Mouse (Mus musculus) erythroid progenitor cell, adult 5-6 weeks (primary cell): ENCODE measurements around the gene Areg. TPM values are rescaled to one million over a fixed set of nuclear protein-coding genes. Genes with fewer than 3 reads are reported as not detected.

Experiments
- ATAC-seq: replicated peaks from 2 replicates; pipeline ENCODE4 v1.8.0; 2016; ENCODE audit warnings: moderate number of reproducible peaks, mild to moderate bottlenecking, moderate TSS enrichment, inconsistent platforms; ENCODE audit not compliant: poor library complexity, low FRiP score, severe bottlenecking
- total RNA-seq, 2 experiments: library from RNA; stranded (forward) in 1 of 2; stranded (reverse) in 1 of 2; fragments of 150-400 nt in 1 of 2; fragments of 186-747, 209-891 nt in 1 of 2; gene quantifications; 2 replicates each; pipeline versions ENCODE4 v1.2.3 to v1.2.4; 2015 to 2017; ENCODE audit warnings: low replicate concordance in 2 of 2

Areg gene
- total RNA-seq, 2 experiments from 2014 or later, result not detected

DNA sequence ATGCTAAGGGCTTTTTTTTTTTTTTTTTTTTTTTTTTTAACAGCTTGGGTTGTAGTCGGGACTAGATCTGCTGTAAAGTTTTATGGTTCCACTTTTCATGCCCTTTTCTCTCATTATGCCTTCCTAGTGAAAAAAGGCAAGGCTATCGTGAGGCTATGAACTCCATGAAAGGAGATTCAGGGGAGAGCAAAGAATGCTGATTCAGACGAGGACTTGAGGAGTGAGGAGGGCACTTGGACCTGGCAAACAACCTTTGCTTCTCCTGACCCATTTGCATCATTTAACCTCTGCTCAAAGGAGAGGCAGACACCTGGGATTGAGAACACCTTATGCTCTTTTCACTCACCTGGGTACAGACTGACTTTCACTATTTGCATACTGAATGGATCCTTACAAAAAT, 17.8 kb downstream of the Areg start:
- no peak for ATAC-seq

DNA sequence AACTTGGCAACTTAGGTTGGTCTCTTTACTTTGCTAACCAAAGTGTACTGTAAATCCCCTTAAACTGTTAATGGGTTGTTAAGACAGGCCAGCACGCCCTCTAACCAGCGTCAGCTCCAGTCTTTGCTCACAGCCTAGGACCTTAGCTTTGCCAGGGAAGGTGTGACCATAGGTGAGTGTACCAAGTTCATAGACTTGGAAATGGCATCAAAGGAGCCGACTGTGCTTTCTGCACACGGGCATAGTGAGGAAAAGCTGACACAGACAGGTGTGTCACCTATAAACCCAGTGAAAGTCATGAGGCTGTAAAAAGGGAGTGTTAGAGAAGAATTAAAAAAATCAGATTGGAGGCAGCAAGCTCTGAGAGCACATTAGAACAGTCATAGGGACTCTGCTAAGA, 23.4 kb downstream of the Areg start:
- no peak for ATAC-seq

- ATAC-seq, result no peak
Measured at GRCm38 (mm10) chr5:91166601-91167000, 27.2 kb downstream of the Areg start.

GRCm38 (mm10) chr5:91176397-91176796, 37.0 kb downstream of the Areg start:
- no peak for ATAC-seq

DNA sequence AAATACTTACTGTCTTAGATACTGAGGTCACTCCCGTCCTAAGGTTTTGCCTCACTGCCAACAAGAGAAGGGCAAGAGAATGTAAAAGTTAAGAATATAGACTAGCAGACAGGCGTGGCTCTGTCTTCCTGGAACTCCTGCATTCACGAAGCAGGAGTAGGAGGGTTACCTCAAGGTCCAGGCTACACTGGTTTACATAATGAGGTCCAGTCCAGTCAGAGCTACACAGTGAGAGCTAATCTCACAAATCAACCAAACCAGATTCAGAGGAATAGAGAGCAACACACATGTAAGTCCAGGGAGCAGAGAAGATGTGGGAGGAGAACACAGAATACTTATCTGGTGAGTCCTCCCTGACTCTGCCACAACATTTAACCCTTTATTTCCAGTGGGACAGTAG, 55.2 kb downstream of the Areg start:
- no peak for ATAC-seq

Other genes with a start within 250 kb of the Areg start
- gene Cxcl1, start 248.4 kb upstream of the Areg start, total RNA-seq (2015; ENCODE audit: low replicate concordance), result not detected in 2 replicates
- gene Cxcl1, start 248.4 kb upstream of the Areg start, total RNA-seq (2017; ENCODE audit: low replicate concordance), result not detected in 2 replicates
- gene Cxcl2, start 235.7 kb upstream of the Areg start, total RNA-seq (2015; ENCODE audit: low replicate concordance), result 2.9 TPM in 1 of 2 replicates, not detected in the other
- 1.1 TPM in 1 of 2 replicates, not detected in the other for gene Cxcl2, start 235.7 kb upstream of the Areg start, total RNA-seq (2017; ENCODE audit: low replicate concordance)
- gene Mthfd2l, start 208.5 kb upstream of the Areg start, total RNA-seq (2015; ENCODE audit: low replicate concordance), result not detected in 2 replicates
- gene Mthfd2l, start 208.5 kb upstream of the Areg start, total RNA-seq (2017; ENCODE audit: low replicate concordance), result 3.7 and 6.5 TPM in 2 replicates
- not detected in 2 replicates for gene Epgn, start 112.1 kb upstream of the Areg start, total RNA-seq (2015; ENCODE audit: low replicate concordance)
- not detected in 2 replicates for gene Epgn, start 112.1 kb upstream of the Areg start, total RNA-seq (2017; ENCODE audit: low replicate concordance)
- not detected in 2 replicates for gene Ereg, start 65.0 kb upstream of the Areg start, total RNA-seq (2015; ENCODE audit: low replicate concordance)
- not detected in 2 replicates for gene Ereg, start 65.0 kb upstream of the Areg start, total RNA-seq (2017; ENCODE audit: low replicate concordance)